Mouse (Mus musculus): ENCODE results near the gene Ctr9.

Ctr9 gene

DNA sequence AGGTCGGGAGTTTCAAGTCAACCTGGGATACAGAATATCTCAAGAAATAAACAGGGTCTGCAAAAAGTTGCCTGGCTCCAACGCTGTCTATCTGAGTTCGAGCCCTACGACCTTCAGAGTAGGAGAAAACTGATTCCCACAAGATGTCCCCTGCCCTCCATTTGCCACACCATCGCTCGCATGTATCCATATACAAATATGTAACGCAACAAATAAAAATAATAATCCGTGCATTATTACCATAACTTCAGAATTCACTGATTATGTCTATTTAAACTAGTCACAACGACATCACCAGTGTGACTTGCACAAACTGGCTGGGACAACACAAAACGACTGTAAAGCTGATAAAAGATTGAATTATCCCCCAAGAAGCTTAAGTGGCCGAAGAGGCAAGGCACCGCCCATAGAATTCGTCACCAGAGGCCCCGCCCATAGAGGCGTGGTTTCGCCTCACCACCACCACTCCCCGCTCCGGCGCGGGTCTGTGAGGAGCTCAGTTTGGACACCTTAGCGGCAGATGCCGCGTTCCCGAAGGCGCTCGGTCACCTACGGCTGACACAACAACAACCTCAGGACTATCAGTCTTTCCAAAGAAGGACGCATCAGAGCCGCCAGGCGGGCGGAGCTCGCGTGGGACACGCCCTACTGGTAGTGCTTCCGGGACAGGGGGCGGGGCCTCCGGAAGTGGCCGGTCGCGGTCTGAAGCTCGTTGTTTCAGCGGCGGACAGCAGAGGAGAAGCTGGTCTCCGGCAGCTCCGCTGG, at the start of gene Ctr9:
Gene Ctr9, plus strand, starts transcription at position 671 of the 765 bp plus-strand sequence.
- DNase-seq (ENCODE audit: low read depth, low spot score) = peak; percentile 92
- Histone ChIP-seq H3K27me3 (ENCODE audit: control insufficient read depth, insufficient read depth, low read length, poor library complexity, severe bottlenecking) (no peaks in the 10 kb centered on the region), H3K36me3 (ENCODE audit: control insufficient read depth, insufficient read depth, low read length, poor library complexity, severe bottlenecking) (no peaks in the 10 kb centered on the region)

DNA sequence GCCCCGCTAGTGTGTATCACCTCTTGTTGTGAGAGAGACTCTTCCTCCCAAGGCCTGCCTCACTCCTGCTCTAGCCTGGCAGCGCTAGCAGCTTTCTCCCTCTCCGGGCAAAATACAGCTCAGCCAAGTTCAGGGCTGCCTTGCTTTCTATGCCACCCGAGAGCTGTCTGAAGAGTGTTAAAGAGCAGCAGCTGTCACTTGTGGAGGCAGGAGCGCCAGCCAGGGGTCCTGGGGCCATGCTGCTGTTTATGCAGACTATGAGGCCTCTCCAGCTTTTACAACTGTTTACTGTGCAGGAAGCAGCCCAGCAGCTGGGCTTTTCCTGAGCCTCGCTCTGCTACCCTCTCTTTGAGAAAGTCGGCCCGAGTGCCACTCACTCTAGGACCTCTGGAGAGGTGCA, 47.7 kb upstream of the Ctr9 start:
- Histone ChIP-seq H3K36me3 (ENCODE audit: control insufficient read depth, insufficient read depth, low read length, poor library complexity, severe bottlenecking) (no peaks in the 10 kb centered on the region), H3K27me3 (ENCODE audit: control insufficient read depth, insufficient read depth, low read length, poor library complexity, severe bottlenecking) (no peaks in the 10 kb centered on the region)
- DNase-seq (ENCODE audit: low read depth, low spot score) = no peak

GRCm38 (mm10) chr7:110982053-110982705, 46.6 kb upstream of the Ctr9 start, which contains the start of gene Mrvi1:
Gene Mrvi1, minus strand, starts transcription at chr7:110982461.
- Histone ChIP-seq H3K27me3 (ENCODE audit: control insufficient read depth, insufficient read depth, low read length, poor library complexity, severe bottlenecking) (no peaks in the 10 kb centered on the region), H3K36me3 (ENCODE audit: control insufficient read depth, insufficient read depth, low read length, poor library complexity, severe bottlenecking) (no peaks in the 10 kb centered on the region)
- DNase-seq (ENCODE audit: low read depth, low spot score) = no peak

DNA sequence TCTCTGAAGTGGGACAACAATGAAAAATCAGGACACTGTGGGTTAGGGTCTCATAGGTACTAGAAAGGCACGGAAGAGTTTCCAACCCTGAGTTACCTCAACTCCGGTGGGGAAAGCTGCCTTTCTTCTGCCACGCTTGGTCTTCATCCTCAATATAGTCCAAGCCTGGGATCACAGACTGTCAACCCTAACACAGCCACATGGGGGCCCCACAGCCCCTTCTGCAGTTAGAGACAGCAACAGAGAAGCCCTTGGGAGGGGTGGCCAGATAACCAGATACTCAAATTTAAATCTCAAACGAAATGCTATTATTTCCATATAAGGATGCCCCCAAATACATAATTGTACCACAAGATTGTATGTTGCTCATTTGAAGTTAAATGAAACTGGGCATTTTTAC, 46.0 kb upstream of the Ctr9 start:
- no peaks in the 10 kb centered on the region for H3K27me3 ChIP-seq (ENCODE audit: control insufficient read depth, insufficient read depth, low read length, poor library complexity, severe bottlenecking)
- DNase-seq (ENCODE audit: low read depth, low spot score) = peak; percentile 51
- no peaks in the 10 kb centered on the region for H3K36me3 ChIP-seq (ENCODE audit: control insufficient read depth, insufficient read depth, low read length, poor library complexity, severe bottlenecking)

GRCm38 (mm10) chr7:110983621-110984020, 45.1 kb upstream of the Ctr9 start:
- Histone ChIP-seq H3K36me3 (ENCODE audit: control insufficient read depth, insufficient read depth, low read length, poor library complexity, severe bottlenecking) (no peaks in the 10 kb centered on the region), H3K27me3 (ENCODE audit: control insufficient read depth, insufficient read depth, low read length, poor library complexity, severe bottlenecking) (no peaks in the 10 kb centered on the region)
- DNase-seq (ENCODE audit: low read depth, low spot score) = no peak

GRCm38 (mm10) chr7:110985581-110986265, 43.0 kb upstream of the Ctr9 start:
- DNase-seq (ENCODE audit: low read depth, low spot score) = no peak
- Histone ChIP-seq H3K36me3 (ENCODE audit: control insufficient read depth, insufficient read depth, low read length, poor library complexity, severe bottlenecking) (no peaks in the 10 kb centered on the region), H3K27me3 (ENCODE audit: control insufficient read depth, insufficient read depth, low read length, poor library complexity, severe bottlenecking) (no peaks in the 10 kb centered on the region)

GRCm38 (mm10) chr7:110988081-110988480, 40.7 kb upstream of the Ctr9 start:
- Histone ChIP-seq H3K27me3 (ENCODE audit: control insufficient read depth, insufficient read depth, low read length, poor library complexity, severe bottlenecking) (no peaks in the 10 kb centered on the region), H3K36me3 (ENCODE audit: control insufficient read depth, insufficient read depth, low read length, poor library complexity, severe bottlenecking) (no peaks in the 10 kb centered on the region)
- no peak for DNase-seq (ENCODE audit: low read depth, low spot score)

DNA sequence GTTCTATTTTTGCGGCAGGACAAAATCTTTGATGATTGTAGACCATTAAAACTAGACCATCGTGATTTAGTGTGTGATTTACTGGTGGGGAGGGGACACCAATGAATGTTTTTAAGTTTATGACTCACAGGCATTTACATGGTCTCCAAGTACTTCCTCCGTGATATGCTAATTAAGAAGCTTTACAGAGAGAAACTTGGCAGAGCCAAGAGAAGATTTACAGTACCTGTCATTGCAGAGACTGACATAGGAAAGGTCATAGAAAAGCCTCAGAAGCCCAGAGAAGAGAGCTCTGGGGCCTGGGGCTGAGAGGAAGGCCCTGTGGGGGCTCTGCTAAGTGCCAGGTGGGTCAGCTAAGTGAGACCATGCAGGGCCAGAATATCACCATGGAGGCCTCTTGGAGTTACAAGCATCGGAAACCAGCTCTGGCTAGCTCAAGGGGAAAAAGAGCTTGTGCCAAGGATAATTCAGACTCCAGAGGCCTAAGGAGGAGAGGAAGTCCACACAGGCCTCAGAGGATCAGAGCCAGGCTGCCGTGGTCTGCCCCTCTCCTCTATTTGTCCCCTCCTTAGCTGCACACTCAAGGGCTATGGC, 39.4 kb upstream of the Ctr9 start:
- no peaks in the 10 kb centered on the region for H3K36me3 ChIP-seq (ENCODE audit: control insufficient read depth, insufficient read depth, low read length, poor library complexity, severe bottlenecking)
- no peaks in the 10 kb centered on the region for H3K27me3 ChIP-seq (ENCODE audit: control insufficient read depth, insufficient read depth, low read length, poor library complexity, severe bottlenecking)
- no peak for DNase-seq (ENCODE audit: low read depth, low spot score)

GRCm38 (mm10) chr7:110990356-110991220, 38.2 kb upstream of the Ctr9 start:
- DNase-seq (ENCODE audit: low read depth, low spot score) = no peak
- Histone ChIP-seq H3K27me3 (ENCODE audit: control insufficient read depth, insufficient read depth, low read length, poor library complexity, severe bottlenecking) (no peaks in the 10 kb centered on the region), H3K36me3 (ENCODE audit: control insufficient read depth, insufficient read depth, low read length, poor library complexity, severe bottlenecking) (no peaks in the 10 kb centered on the region)

- DNase-seq (ENCODE audit: low read depth, low spot score) = no peak
- H3K36me3 ChIP-seq (ENCODE audit: control insufficient read depth, insufficient read depth, low read length, poor library complexity, severe bottlenecking) = no peaks in the 10 kb centered on the region
- no peaks in the 10 kb centered on the region for H3K27me3 ChIP-seq (ENCODE audit: control insufficient read depth, insufficient read depth, low read length, poor library complexity, severe bottlenecking)
These were observed 37.6 kb upstream of the Ctr9 start for GRCm38 (mm10) chr7:110991221-110991494.

DNA sequence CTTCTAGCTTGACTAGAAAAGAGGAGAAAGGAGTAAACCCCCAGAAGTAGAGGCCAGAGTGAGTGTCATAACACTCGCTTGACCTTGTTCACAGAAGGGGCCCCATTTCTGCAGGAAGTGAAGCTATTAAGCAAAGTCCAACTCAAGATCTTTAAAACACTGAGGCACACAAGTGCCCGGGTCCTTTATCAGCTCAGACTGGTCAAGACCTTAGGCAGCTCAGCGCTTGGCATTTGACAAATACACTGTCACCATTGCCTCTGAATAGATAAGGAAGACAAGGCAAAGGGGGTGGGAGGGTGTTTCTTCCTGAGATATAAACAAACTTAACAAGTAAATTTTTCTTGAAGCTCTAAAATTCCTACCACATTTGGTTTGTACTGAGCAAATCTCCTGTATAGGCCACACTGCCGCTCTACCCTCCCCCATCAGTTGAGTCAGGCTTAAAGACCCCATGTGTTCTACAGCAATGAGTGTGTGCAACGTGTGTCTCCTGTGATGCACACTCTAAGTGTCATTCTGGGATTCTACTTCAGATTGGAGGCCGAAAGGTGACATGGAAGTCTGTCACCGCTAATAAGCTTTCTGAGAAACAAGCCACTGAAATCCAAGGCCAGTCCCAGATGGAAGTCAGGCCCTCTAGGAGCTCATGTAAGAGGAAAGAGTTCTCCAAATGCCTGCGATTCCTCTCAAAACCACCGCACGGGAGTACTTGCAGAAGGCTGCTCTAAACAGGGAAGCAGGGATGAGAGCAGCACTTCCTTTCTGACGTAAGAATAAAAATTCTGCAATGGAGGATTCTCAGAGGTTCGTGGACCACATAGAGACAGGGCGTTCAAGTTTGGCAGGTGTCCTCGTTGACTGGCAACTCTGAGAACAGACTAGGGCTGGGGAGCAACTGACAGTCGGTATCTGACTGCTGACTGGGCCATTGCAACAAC, 29.6 kb upstream of the Ctr9 start:
- DNase-seq (ENCODE audit: low read depth, low spot score) = no peak
- no peaks in the 10 kb centered on the region for H3K27me3 ChIP-seq (ENCODE audit: control insufficient read depth, insufficient read depth, low read length, poor library complexity, severe bottlenecking)
- no peaks in the 10 kb centered on the region for H3K36me3 ChIP-seq (ENCODE audit: control insufficient read depth, insufficient read depth, low read length, poor library complexity, severe bottlenecking)

- H3K36me3 ChIP-seq (ENCODE audit: control insufficient read depth, insufficient read depth, low read length, poor library complexity, severe bottlenecking) = no peaks in the 10 kb centered on the region
- DNase-seq (ENCODE audit: low read depth, low spot score) = no peak
These were observed 24.5 kb upstream of the Ctr9 start for GRCm38 (mm10) chr7:111004136-111004840.

DNA sequence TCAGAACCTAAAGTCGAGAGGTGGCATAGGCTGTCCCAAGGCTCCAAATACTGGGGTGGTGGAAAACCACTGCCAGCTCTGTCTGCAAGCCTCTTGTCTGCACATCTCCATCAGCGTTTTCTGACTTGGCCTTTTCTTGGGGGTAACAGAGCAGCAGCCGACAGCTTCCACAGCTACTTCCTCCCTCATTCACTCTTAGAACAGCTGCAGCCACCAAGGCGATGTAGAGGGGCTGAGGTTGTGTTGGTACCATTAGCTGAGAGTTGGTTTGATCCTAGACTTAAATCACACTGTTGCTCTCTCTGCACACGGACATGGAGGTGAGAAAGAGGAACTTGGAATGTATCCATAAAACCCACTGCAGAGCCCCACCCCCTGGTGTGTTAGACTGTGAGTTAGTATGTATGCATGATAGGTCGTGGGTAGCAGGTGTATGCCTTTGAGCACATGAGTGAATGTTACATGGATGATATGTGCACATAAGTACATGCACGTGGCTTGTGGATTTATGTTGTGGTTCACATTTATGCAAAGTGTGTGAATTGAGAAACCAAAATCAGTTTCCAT, 14.6 kb upstream of the Ctr9 start:
- H3K27me3 ChIP-seq (ENCODE audit: control insufficient read depth, insufficient read depth, low read length, poor library complexity, severe bottlenecking) = no peaks in the 10 kb centered on the region
- DNase-seq (ENCODE audit: low read depth, low spot score) = peak; percentile 59
- no peaks in the 10 kb centered on the region for H3K36me3 ChIP-seq (ENCODE audit: control insufficient read depth, insufficient read depth, low read length, poor library complexity, severe bottlenecking)

More at GRCm38 (mm10) chr7:111004136-111004840, 24.5 kb upstream of the Ctr9 start:
- no peaks in the 10 kb centered on the region for H3K27me3 ChIP-seq (ENCODE audit: control insufficient read depth, insufficient read depth, low read length, poor library complexity, severe bottlenecking)
